Mouse (Mus musculus): ENCODE data around the gene Fbxw10.

DNA sequence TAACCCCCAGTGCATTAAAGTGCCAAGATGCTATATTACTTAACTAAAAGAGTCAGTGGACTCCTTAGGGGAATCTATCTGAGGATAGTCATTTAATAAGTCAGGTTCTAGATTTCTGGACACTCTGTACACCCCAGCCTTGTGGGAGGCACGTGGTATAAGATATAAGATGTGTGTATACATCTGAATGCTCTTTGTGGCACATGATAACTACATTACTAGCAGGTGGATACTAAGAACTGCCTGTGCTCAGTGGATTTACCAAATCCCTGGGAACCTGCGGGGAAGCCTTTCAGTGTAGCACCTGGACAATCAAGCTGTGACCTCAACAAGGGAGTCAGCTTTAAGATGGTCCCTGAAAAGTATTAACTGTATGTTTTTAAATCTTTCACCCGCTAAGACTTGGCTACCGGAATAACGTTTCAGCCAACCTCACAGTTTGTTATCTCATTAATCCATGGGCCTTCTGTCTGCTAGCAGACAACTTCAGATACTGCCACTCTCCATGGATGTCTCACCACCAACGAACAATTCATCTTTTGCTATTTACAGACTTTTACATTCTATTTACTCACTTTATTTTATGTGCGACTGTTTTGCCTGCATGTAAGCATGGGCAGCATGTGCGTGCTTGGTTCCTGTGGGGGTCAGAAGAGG, 23.0 kb downstream of the Fbxw10 start:
- no peak for TF ChIP-seq CTCF (IDR thresholded peaks at IDR 0.05; ENCODE audit: low read depth, low read length)
- no peak for TF ChIP-seq TAL1 (conservative IDR thresholded peaks at IDR 0.05; ENCODE audit: low read depth, low read length)

Measured in G1E (cell line).